Mouse (Mus musculus) liver, embryonic 14.5 days (tissue): Measurements from ENCODE around the gene Rps16.

ENCODE experiments used
- CTCF ChIP-seq: IDR thresholded peaks from 2 replicates; pipeline ENCODE4 v1.5.1; 2016; ENCODE audit warnings: antibody characterized with exemption, low read depth, control low read depth
- EP300 ChIP-seq: IDR thresholded peaks from 2 replicates; pipeline ENCODE4 v1.6.1; 2016; ENCODE audit warnings: antibody characterized with exemption, low read depth

- TF ChIP-seq CTCF (no peak), EP300 (no peak)
These were observed 2.8 kb downstream of the Rps16 start for GRCm38 (mm10) chr7:28353267-28353666.
